Comparison of ENCODE assay signal across 15 mouse cellular contexts in the genomic region with DNA sequence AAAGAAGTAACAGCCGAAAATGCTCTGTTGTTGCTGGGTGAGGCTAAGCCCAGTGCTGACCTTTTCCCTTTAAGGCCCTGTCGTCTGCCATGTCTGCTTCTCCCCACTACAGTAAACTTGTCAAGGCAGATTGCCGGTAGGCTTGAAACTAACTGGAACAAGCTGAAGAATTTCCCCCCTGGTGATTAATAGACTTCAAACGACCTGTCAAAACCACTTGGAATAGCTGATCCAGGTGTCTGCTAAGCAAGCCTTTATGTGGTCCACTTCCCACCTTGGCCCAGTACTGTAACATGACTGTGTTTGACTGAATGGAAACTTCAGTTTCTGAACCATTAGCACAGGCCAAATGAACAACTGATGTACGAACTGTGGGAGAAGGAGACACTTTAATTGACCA.
A peak's percentile ranks its signal among the peaks of the same experiment; 100 is the strongest.
DNase-seq lines count a peak whose midpoint lies in the region.
"Had no signal": no experiment of that assay in that cellular context is flagged by ENCODE, and none has a peak within 500 bp of the region (broad histone marks: within the 10 kb centered on the region; RNA-seq: fewer than 3 reads in every experiment).

No protein-coding gene starts in this region.

- DNase-seq in embryo, embryonic 11 days: peak; percentile 33
- no peak for DNase-seq in embryo, embryonic 9.5 days (ENCODE audit: extremely low spot score)
- peak; percentile 29 for DNase-seq in Muller cell, postnatal 12 days (ENCODE audit: inconsistent ontology term)
- peak; percentile 53 for DNase-seq in hindlimb bud, embryonic 11.5 days (ENCODE audit: extremely low spot score, low read depth, low spot score)
- no peak for DNase-seq in layer of hippocampus, adult 11-12 months (ENCODE audit: low spot score)
- no peak for DNase-seq in lung, postnatal 25 days (ENCODE audit: low spot score)
- DNase-seq: adrenal gland, adult 2 months; adrenal gland, postnatal 25 days; B cell, adult 2 months; cerebellum, adult 18-20 months; cerebellum, adult 9-10 months; cerebellum, postnatal 14 days; gastrocnemius, postnatal 10 days; gastrocnemius, postnatal 36 days; kidney, adult 18-20 months had no signal

Comparison
In these comparisons a context has a peak if more than half of its experiments do, and no peak if none do; other contexts are left out.
1. DNase-seq: peak in embryo, embryonic 11 days (single experiment), Muller cell, postnatal 12 days (single experiment) and hindlimb bud, embryonic 11.5 days (single experiment); none in embryo, embryonic 9.5 days (single experiment), layer of hippocampus, adult 11-12 months (single experiment) and lung, postnatal 25 days (single experiment).